Mouse (Mus musculus) megakaryocyte, embryonic 14.5 days (primary cell): ENCODE measurements around the gene Trio.

ENCODE experiments used
- FLI1 ChIP-seq: IDR thresholded peaks from 2 replicates; pipeline ENCODE4 v1.6.1; 2012; ENCODE audit warnings: low read length, inconsistent platforms, mixed read lengths
- GATA1 ChIP-seq: IDR thresholded peaks from 3 replicates; pipeline ENCODE4 v1.6.1; 2012; ENCODE audit warnings: mixed read lengths, low read length, inconsistent platforms, borderline replicate concordance

- TF ChIP-seq GATA1 (no peak), FLI1 (no peak)
Observed at GRCm38 (mm10) chr15:27840579-27840978, 185.1 kb downstream of the Trio start.
